Mouse (Mus musculus): Measurements from ENCODE around the gene Rasgrp3. TPM values are rescaled to one million over a fixed set of nuclear protein-coding genes. Genes with fewer than 3 reads are reported as not detected.
A peak's percentile ranks its signal among the peaks of the same experiment; 100 is the strongest.

The Rasgrp3 gene
- polyA plus RNA-seq, 1 experiment from 2014 or later: 5.1 TPM

DNA sequence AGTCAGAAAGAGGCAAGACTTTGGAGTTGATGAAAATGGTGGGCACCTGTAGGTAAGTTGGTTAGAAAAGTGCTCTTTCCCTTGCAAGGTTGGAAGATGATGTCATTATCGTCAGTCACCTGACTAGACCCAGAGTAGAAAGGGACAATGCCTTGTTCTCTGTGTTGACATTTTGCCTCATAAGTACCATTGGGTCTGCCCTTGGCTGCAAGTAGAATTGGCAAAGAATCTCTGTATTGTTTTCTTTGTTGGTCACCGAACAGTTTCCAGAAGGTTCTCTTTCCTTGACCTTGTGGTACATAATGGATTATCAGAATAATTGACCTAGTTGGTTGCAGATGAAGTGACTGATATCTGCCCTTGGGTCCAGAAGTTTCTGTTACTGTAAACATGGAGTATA lies 27.9 kb downstream of the Rasgrp3 start:
- Histone ChIP-seq H3K4me2 (replicated peaks) (no peak overlapping the region), H3K9me3 (no peaks in the 10 kb centered on the region), H3K4me3 (no peak overlapping the region), H3K36me3 (no peaks in the 10 kb centered on the region), H3K9ac (replicated peaks) (no peak overlapping the region), H3K27ac (replicated peaks) (no peak overlapping the region), H3K4me1 (0 out of 2 replicates have a peak, but pooled peaks cover 12% of the 10 kb centered on the region), H3K27me3 (no peaks in the 10 kb centered on the region)
- 89% methylated on average over 2 of the region's 2 CpGs for WGBS
- no peak for ATAC-seq (replicated peaks)

DNA sequence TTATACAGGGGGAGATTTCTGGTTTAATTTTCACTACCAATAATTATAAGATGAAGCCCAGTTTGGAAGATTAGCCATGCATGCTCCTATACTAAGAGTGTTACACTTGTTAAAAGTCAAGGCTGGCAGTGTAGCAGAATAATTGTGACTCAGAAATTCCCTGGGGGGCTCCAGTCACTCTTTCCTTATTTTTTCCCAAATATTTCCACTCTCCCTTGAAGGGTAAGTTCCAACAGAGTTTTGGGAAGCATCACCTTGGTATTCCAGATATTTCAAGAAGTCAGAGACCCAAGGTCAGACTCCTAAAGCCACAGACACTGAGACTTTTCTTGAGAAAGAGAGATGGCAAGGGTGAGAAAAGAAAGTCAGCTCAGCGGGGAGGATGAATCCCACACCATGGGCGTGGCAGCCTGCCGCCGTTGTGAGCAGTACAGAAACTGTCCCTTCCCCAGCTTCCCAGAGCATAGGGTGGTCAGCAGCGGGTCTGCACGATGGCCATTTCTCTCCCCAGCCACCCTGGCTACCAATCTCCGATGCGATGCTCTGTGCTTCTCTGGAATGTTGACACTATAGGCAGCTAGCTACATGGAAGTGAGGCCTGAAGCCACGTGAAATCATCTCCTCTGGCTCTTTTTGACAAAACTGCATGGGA lies 28.8 kb downstream of the Rasgrp3 start:
- Histone ChIP-seq H3K27me3 (no peaks in the 10 kb centered on the region), H3K9ac (replicated peaks) (no peak overlapping the region), H3K27ac (replicated peaks) (no peak overlapping the region), H3K36me3 (no peaks in the 10 kb centered on the region), H3K9me3 (no peaks in the 10 kb centered on the region), H3K4me1 (0 out of 2 replicates have a peak, but pooled peaks cover 12% of the 10 kb centered on the region), H3K4me2 (replicated peaks) (no peak overlapping the region), H3K4me3 (no peak overlapping the region)
- no peak for ATAC-seq (replicated peaks)
- 21% methylated on average over 9 of the region's 9 CpGs for WGBS

DNA sequence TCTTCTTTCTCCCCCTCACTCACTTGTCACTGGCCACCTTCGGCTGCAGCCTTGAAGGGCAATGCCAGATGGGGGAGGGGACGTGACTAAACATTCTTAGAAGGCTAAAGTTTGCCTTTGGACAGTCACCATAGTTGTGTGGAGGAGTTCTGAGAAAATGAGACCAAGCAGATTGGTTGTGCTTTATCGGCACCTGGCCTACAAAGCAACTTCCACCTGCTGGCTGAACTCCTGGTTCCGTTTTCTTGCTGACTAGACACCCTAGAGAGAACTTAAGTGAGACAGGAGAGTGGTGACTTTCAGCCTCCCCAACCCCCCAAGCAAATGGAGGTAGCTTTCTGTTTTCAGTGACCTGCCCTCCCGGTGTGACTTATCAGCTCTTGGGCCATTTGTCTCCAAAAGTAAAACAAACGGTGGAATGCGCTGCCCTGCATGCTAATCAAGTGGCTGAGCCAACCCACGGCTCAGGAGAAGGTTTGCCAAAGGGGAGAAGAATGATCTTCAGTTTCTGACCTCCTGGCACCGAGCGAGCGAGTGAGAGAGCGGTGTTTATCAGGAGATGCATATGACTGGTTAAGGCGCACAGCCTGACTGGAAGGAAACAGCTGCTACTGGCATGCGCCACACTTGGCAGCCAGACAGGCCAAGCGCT lies 29.4 kb downstream of the Rasgrp3 start:
- no peaks in the 10 kb centered on the region for H3K27me3 ChIP-seq
- 12% methylated on average over 15 of the region's 15 CpGs for WGBS
- ATAC-seq (replicated peaks): peak; percentile 91
- 0 out of 2 replicates have a peak, but pooled peaks cover 12% of the 10 kb centered on the region for H3K4me1 ChIP-seq
- H3K27ac ChIP-seq (replicated peaks): no peak overlapping the region
- H3K4me3 ChIP-seq: no peak overlapping the region
- H3K9me3 ChIP-seq: no peaks in the 10 kb centered on the region
- H3K9ac ChIP-seq (replicated peaks): no peak overlapping the region
- H3K36me3 ChIP-seq: no peaks in the 10 kb centered on the region
- peak overlapping the region; percentile 5 for H3K4me2 ChIP-seq (replicated peaks)

DNA sequence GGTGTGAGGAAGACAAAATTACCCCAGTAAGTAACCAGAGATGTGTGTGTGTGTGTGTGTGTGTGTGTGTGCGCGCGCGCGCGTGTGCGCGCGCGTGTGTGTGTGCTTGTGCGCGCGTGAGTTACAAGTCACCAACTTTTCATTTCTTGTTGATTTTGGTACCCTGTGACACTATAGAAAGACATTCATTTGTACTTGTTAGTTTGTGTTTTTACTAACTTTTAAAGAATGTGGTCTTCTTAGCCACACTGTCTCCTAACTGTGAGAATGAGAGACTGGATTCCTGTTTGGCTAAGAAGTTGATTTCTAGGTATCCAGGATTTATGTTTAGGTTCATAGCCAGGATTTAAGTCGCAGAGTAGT lies 29.9 kb downstream of the Rasgrp3 start:
- H3K9ac ChIP-seq (replicated peaks): no peak overlapping the region
- H3K36me3 ChIP-seq: no peaks in the 10 kb centered on the region
- 63% methylated on average over 14 of the region's 14 CpGs for WGBS
- no peak for ATAC-seq (replicated peaks)
- 0 out of 2 replicates have a peak, but pooled peaks cover 12% of the 10 kb centered on the region for H3K4me1 ChIP-seq
- H3K9me3 ChIP-seq: no peaks in the 10 kb centered on the region
- H3K27me3 ChIP-seq: no peaks in the 10 kb centered on the region
- H3K4me3 ChIP-seq: no peak overlapping the region
- no peak overlapping the region for H3K27ac ChIP-seq (replicated peaks)
- peak overlapping the region; percentile 5 for H3K4me2 ChIP-seq (replicated peaks)

DNA sequence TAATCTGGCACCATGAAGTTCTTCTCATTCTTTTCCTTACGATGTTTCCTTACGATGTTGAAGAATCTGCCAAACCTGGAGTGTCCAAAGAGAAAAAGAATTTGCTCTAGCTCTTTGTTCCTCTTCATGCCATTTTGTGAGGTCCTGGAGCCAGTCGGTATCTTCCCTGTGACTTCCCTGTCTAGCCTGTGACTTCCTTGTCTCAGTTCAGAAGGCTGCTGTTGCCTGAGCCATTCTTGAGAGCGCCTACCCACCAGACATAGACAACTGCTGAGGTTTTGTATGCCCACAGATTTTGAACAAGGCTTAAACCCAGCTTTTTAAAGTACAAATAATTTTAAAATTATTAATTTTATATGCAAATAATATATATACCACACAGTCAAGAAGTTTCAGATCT lies 31.3 kb downstream of the Rasgrp3 start:
- 97% methylated on average over 4 of the region's 4 CpGs for WGBS

DNA sequence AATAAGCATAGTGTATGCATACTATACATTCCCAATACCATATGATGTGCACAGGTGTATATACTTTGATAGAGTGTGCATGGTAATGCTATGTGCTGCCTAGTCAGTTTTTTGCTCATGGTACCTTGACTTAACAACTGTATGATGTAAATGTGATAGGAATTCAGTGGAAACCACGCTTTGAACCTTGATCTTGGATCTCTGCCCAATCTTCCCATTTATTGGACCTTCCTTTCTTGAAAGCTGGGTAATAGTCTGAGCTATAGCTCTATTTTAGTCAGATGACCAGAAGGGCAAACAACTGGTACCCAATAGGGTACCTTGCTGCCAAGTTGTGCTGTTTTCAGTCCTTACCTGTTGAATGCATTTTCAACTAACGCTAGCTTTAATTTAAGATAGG lies 31.8 kb downstream of the Rasgrp3 start:
- Histone ChIP-seq H3K9ac (replicated peaks) (no peak overlapping the region), H3K4me2 (replicated peaks) (no peak overlapping the region), H3K4me3 (no peak overlapping the region), H3K27ac (replicated peaks) (no peak overlapping the region), H3K36me3 (no peaks in the 10 kb centered on the region), H3K27me3 (no peaks in the 10 kb centered on the region), H3K4me1 (0 out of 2 replicates have a peak, but pooled peaks cover 12% of the 10 kb centered on the region), H3K9me3 (no peaks in the 10 kb centered on the region)
- ATAC-seq (replicated peaks): no peak
- 87% methylated on average over 2 of the region's 2 CpGs for WGBS

More for the DNA sequence above, 31.3 kb downstream of the Rasgrp3 start:
- Histone ChIP-seq H3K27me3 (no peaks in the 10 kb centered on the region), H3K36me3 (no peaks in the 10 kb centered on the region), H3K4me1 (0 out of 2 replicates have a peak, but pooled peaks cover 12% of the 10 kb centered on the region), H3K4me2 (replicated peaks) (no peak overlapping the region), H3K4me3 (no peak overlapping the region), H3K9ac (replicated peaks) (no peak overlapping the region), H3K27ac (replicated peaks) (no peak overlapping the region), H3K9me3 (no peaks in the 10 kb centered on the region)
- no peak for ATAC-seq (replicated peaks)

DNA sequence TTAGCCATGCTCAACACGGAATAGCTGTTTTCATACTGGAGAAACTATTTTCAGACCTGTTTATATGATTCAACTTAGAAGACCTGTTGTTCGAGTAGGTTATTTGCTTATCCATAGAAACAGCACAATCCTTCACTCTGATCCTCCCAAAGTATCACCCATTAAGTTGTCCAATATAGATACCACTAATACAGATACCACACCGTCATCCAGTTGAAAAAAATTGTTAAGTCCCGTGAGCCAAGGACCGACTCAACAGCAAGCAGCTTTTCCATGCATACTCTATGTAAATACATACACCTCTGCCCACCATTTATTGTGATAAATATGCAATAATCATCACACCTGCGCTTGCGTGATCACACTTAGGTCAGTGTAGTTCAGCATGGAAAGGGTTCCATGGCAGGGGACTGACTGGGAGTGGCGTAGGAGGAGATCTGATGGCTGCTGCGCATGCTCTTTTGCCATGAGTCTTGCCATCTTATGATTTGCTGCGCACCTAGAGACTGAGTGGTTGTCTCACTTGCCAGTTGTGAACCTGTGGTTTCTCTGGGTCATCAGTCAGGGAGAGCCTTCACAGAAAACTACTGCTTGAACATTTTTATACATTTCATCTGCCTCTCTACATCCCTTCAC lies 32.9 kb downstream of the Rasgrp3 start:
- Histone ChIP-seq H3K4me1 (0 out of 2 replicates have a peak, but pooled peaks cover 15% of the 10 kb centered on the region), H3K4me3 (no peak overlapping the region), H3K4me2 (replicated peaks) (no peak overlapping the region), H3K36me3 (no peaks in the 10 kb centered on the region), H3K27me3 (no peaks in the 10 kb centered on the region), H3K27ac (replicated peaks) (no peak overlapping the region), H3K9me3 (no peaks in the 10 kb centered on the region), H3K9ac (replicated peaks) (no peak overlapping the region)
- 95% methylated on average over 10 of the region's 10 CpGs for WGBS
- no peak for ATAC-seq (replicated peaks)

DNA sequence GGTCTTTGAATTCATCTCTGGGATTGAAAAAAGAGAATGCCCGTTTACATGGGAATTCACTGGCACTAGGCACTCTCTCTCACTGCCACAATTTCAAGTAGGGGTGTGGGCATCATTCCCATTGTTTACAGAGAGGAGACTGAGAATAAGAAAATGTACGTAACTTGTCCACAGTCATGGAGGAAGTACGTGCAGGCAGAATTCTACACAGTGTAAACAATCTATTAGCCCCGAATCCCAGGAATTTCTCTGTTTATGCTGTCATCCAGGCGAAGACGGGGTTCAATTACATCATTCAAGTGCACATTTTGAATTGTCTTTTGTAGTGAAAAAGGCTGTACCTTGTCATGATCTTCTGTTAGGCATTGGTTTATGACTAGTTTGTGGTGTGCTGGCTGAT lies 34.6 kb downstream of the Rasgrp3 start:
- Histone ChIP-seq H3K27ac (replicated peaks) (no peak overlapping the region), H3K36me3 (no peaks in the 10 kb centered on the region), H3K4me1 (0 out of 2 replicates have a peak, but pooled peaks cover 7% of the 10 kb centered on the region), H3K27me3 (no peaks in the 10 kb centered on the region), H3K9me3 (no peaks in the 10 kb centered on the region), H3K4me3 (no peak overlapping the region), H3K4me2 (replicated peaks) (no peak overlapping the region), H3K9ac (replicated peaks) (no peak overlapping the region)
- 69% methylated on average over 6 of the region's 6 CpGs for WGBS
- ATAC-seq (replicated peaks): no peak

DNA sequence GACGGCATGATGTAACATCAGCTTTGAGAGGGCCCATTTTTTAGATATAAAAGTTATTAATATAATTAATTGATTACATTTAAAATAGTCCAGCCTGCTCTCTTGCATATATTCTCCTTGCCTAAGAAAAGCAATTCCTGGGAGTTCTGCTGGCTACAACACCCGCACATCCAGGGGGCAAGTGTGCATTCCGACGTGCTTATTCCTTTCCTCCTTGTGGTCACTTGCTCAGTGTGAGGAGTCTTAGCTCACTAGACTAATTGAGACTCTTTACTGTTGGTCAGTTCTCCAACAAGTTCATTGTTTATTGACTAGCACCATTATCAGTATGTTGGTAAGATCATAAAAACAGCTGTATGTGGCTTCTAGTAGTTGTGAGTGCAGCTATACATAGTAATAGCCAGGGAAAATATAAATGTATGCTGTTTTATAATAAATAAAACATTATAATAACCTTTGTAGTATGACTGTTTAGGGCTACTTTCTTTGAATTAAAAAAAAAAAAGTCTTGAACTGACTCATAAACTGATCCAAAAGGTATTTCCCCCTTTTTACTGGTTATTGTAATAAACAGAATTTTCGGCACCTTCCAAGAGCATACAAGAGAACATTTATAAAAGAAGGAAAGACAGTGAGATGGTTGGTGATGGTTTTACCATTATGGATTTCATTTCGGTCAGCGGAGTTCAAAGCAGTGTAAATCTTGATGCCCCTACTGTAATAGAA lies 35.4 kb downstream of the Rasgrp3 start:
- H3K4me3 ChIP-seq: no peak overlapping the region
- H3K36me3 ChIP-seq: no peaks in the 10 kb centered on the region
- H3K9ac ChIP-seq (replicated peaks): no peak overlapping the region
- WGBS: 96% methylated on average over 7 of the region's 7 CpGs
- H3K4me2 ChIP-seq (replicated peaks): no peak overlapping the region
- no peak for ATAC-seq (replicated peaks)
- H3K27ac ChIP-seq (replicated peaks): no peak overlapping the region
- 0 out of 2 replicates have a peak, but pooled peaks cover 4% of the 10 kb centered on the region for H3K4me1 ChIP-seq
- H3K27me3 ChIP-seq: no peaks in the 10 kb centered on the region
- no peaks in the 10 kb centered on the region for H3K9me3 ChIP-seq

DNA sequence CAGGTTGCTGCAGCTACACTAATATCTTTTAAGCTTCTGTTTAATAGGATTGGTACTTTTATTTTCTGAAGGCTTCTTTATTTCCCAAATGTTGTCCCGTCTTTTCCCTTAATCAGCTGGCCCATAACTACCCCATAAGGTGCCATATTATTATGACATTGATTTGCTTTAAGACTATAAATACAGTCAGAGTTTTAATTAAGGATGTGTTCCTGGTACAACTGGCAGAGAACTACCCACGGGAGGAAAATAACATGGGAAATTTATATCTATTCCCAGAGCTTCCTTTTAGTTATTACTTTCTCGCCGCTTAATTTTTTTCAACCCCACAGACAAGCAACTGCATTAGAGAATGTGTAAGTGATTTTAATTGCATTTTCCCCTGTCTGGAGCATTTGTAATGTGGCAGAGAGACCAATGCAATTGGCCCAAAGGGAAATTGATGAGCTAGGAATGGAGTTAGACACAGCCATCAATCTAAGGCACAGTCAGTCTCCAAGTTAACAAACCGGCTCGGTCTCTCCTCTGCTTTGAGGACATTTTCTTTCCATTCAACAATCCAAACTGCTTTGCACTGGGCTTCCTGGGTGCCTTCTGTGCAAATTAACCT lies 36.1 kb downstream of the Rasgrp3 start:
- ATAC-seq (replicated peaks): no peak
- no peak overlapping the region for H3K27ac ChIP-seq (replicated peaks)
- H3K4me1 ChIP-seq: 0 out of 2 replicates have a peak, but pooled peaks cover 4% of the 10 kb centered on the region
- no peak overlapping the region for H3K4me3 ChIP-seq
- 84% methylated on average over 6 of the region's 6 CpGs for WGBS
- H3K9ac ChIP-seq (replicated peaks): no peak overlapping the region
- H3K36me3 ChIP-seq: no peaks in the 10 kb centered on the region
- no peaks in the 10 kb centered on the region for H3K27me3 ChIP-seq
- no peaks in the 10 kb centered on the region for H3K9me3 ChIP-seq
- H3K4me2 ChIP-seq (replicated peaks): no peak overlapping the region

DNA sequence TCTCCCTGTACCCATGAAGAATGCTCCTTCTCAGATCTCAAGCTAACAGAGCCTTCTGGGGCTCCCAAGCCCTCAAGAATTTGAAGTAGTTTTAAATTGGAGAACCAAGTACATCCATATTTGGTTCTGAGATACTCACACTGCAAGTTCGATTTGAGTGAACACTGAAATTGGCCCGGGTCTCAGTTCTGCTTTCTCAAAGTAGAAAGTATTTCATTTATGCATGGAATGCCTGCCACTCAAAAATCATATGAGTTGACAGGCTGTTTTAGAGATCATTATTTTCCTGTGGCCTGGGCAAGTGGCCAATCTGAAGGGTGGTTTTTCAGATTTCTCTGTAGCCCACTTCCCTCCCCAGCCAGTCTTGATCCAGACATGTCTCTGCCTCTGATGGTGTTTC lies 36.7 kb downstream of the Rasgrp3 start:
- Histone ChIP-seq H3K4me3 (no peak overlapping the region), H3K4me1 (0 out of 2 replicates have a peak, but pooled peaks cover 4% of the 10 kb centered on the region), H3K4me2 (replicated peaks) (no peak overlapping the region), H3K9me3 (no peaks in the 10 kb centered on the region), H3K27ac (replicated peaks) (peak overlapping the region; percentile 29; the same call in 1 of the 2 replicates), H3K36me3 (no peaks in the 10 kb centered on the region), H3K9ac (replicated peaks) (no peak overlapping the region), H3K27me3 (no peaks in the 10 kb centered on the region)
- WGBS: 66% methylated on average over 2 of the region's 2 CpGs
- 0 out of 2 replicates have a peak, but pooled peaks have one; percentile 35 for ATAC-seq (replicated peaks)

Measured in forebrain, embryonic 15.5 days (tissue).